Mouse (Mus musculus): ENCODE results near the gene Col11a2.

The Col11a2 gene

DNA sequence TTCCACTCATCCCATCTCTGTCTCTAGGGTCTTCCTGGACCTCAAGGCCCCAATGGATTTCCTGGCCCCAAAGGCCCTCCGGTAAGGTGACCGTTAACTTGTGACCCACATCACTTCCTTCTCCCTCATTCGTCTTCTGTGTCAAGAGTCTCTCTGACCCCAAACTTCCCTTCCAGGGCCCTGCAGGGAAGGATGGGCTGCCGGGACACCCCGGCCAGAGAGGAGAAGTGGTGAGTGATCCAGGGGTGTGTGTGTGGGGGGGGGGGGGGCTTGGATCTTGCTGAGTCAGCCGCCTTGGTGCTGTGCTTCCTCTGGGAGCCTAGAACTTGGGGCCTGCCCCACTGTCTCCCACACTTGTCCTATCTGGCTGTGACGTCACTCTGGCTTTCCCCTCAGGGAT is 18.0 kb downstream of the Col11a2 start:
- no peak for DNase-seq (ENCODE audit: low read depth, low spot score)

DNA sequence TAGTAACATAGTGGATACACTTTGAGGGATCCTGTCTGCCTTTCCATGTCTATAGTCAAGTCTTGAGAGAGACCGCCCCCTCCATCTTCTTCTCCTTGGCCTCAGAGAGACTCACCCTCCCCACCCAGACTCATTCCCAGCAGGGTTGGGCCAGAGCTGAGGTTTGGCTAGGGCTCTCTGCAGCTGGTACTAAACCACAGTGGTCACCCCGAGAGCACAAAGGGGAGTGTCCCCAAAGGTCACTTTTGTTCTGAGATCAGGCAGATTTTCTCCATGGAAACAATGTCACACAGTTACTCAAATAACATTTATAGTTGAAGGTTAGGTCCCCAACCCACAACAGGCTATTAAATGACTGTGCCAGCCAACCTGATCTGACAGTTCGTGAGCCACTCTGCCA is 29.6 kb downstream of the Col11a2 start:
- DNase-seq (ENCODE audit: low read depth, low spot score) = no peak

DNA sequence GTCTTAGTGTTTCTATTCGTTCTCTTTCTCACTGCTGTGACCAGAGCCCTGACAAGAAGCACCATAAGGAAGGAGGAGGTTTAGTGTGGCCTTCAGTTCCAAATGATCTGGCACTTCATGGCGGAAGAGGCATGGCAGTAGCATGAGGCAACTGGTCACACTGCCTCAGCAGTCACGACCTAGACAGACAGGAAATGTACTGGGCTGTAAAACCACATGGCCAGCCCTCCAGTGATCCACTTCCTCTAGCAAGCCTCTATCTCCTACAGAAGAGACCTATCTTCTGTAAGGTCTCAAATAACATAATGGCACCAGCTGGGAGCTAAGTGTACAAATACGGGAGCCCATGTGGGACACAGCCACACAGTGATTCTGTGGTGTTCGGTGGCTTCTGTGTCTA is 32.9 kb downstream of the Col11a2 start:
- DNase-seq (ENCODE audit: low read depth, low spot score) = no peak

DNA sequence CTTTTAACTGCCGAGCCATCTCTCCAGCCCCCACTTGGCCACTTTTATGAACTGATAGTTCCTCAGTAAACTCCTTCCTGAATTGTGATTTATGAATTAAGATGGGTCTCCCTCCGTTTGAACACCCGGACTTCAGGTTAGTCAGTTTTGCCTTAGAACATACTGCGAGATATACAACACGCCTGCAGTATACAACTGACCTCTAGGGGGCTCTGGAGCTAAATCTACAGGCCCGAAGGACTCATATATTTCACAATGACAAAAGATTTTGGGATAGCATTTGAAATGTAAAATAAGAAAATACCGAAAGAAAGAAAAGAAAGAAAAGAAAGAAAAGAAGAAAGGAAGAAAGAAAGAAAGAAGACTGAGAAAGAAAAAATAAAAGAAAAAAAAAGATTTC is 36.0 kb downstream of the Col11a2 start:
- peak; percentile 50 for DNase-seq (ENCODE audit: low read depth, low spot score)

DNA sequence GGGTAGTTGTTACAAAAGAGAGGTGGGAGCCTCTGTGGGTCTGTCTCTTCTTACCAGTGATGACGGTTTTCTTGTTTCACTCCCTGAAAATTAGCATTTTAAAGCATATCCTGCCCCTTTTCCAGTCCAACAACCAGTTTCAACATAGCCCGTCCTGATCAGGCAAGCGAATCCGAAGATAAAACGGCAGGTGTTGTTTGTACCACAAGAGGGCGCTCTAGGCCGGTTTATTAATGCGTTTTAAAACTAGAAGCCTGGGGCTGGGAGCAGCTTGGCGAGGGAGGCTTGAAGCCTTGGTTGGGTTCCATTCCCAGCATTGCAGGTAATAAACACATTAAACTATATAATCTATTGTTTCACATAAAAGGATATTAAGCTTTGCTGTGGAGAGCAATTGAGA is 38.3 kb downstream of the Col11a2 start:
- peak; percentile 58 for DNase-seq (ENCODE audit: low read depth, low spot score)

DNA sequence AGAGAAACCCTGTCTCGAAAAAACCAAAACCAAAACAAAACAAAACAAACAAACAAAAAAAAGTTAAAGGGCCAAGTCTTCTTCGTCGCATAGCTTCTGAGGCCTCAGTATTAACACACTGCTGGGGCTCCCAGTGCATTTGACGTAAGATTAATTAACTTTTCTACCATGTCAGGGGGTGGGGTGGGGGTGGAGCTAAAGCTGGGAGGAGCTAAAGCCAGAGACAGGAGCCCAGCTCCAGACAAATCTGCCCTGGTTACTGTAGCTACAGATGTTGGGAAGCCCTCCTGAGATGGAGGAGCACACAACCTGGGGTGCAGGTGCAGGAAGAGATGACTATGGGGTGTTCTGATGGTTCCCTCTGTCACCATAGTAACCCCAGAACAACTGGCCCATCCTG is 38.9 kb downstream of the Col11a2 start:
- DNase-seq (ENCODE audit: low read depth, low spot score) = no peak

DNA sequence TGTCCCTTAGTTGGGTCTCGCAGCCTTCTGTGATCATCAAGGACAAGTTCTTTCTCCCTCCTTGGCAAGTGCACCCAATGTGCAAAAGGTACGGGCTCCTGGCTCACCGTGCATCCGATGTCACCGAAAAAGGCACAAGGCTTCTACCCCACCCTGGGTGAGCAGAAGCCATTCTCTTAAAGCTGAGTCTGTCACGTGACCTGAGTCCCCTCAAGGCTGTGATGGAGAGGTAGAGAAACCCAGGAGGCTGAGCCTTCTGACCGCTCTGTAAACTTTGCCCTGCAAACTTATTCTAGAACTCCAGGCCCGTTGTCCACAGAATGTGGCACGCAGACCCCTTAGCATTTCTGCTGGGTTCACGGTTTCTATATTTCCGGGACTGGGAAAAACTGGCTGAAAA is 39.8 kb downstream of the Col11a2 start:
- no peak for DNase-seq (ENCODE audit: low read depth, low spot score)

DNA sequence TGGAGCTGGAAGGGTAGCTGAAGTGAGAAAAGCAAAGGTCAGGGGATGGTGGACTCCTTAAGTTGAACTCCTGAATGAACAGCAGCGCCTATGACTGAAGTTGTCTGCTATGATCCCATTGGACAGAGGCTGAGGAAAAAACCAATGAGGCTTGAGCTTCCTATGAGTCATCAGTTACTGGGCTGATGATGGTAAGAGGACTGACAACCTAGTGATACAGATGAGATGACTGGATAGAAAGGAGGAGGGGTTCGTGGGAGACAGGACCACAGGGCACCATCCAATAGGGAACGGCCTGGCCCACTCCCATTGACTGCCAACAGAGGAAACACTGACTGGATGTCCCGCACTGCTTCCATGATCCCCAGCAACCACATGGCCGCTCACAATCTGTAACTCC is 40.4 kb downstream of the Col11a2 start:
- no peak for DNase-seq (ENCODE audit: low read depth, low spot score)

DNA sequence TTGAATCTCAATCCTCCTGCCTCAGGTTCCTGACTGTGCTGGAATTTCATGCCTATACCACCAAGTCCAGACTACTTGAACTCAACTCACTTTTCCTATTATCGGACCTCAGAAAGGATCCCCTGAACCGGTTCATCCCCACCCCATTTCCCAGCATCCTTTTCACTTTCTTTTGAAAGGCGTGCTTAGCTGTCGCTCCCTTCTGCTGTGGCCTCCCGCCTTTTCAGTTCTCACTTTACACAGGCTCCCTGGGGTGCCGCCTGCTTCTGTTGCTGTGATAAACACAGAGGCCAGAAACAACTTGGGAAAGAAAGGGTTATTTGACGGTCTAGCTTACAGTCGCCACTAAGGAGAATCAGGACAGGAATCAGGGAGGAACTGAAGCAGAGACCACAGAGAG is 43.9 kb downstream of the Col11a2 start:
- no peak for DNase-seq (ENCODE audit: low read depth, low spot score)

DNA sequence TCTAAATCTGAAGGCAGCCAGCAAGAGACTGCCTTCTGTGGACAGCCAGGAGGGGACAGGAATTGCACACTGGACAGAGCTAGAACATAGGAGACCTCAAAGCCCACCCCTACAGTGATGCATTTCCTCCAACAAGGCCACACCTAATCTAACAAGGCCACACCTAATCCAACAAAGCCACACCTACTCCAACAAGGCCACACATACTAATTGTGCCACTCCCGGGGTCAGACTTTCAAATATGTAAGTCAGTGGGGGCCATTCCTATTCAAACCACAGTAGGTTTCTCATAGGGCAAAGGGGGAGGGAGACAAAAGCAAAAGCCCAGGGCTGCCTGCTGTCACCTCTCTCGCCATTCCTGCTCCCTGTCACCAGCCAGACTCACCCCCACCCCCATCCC is 48.1 kb downstream of the Col11a2 start:
- no peak for DNase-seq (ENCODE audit: low read depth, low spot score)

DNA sequence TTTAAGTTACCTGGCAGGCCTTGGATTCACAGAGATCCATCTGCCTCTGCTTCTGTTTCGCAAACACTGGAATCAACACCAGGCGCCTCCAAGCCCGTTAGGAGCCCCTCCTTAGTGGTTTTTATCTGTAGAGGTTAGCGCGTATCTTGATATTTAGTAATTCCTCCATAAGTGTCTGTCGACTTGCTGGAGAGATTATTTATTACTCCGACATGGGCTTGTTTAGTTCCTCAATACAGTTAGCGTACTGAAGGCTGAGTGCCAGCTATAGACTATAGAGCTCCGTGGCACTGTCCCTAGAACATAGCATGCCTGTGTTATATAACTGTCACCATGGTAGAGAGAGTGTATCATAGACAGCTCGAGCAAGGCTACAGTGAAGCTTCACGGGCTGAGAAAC is 48.9 kb downstream of the Col11a2 start:
- no peak for DNase-seq (ENCODE audit: low read depth, low spot score)

DNA sequence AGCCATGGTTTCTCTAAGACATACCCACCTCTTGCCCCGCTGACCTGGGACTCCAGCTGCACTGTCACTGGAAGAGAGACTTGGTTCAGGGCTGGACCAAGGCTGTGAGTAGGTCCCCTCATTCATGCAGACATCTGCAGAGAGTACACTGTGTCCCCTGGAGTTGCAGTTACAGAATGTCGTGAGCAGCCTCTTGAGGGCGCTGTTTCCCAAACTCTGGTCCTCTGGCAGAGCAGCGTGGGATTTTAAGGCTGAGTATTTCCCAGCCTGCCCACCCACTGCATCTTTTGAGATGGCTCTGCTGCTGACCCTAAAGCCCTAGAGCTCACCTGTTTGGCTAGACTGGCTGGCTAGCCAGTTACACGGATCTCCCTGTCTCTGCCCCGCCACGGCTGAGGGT is 51.7 kb downstream of the Col11a2 start:
- DNase-seq (ENCODE audit: low read depth, low spot score) = no peak

DNA sequence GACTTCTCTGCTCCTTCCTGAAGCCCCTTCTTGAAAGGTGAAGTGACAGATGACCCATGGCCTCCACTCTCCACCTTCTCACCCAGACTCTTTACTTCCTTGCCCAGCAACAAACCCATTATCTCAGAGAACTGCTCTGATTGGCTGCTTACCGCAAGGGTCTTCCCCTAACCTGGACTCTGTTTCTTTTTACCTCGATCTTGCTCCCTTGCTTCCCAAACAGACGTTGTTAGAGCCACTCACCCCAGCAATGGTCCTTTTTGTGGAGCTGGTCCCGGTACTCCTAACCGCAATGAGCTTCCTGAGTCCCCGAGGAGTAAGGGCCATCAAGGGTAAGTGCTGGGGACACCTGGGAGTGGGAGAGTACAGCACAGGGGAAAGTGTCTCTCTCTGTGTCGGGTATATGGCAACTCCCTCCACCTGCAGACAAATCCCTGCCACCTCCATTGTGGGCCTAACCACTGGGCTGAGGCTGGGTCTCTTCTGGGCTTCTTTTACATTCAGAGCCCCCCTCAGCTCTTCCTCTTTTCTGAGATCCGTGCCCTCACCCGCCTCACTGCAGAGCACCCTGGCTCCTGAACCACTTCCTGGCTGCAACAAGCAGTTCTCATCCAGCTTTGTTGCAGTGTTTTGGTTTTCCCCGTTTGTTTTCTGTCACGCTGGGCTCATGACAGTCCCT is 53.1 kb downstream of the Col11a2 start, which contains the start of gene H2-Oa:
Gene H2-Oa (plus strand): TSS at position 144 of the 679 bp plus-strand sequence.
- no peak for DNase-seq (ENCODE audit: low read depth, low spot score)

DNA sequence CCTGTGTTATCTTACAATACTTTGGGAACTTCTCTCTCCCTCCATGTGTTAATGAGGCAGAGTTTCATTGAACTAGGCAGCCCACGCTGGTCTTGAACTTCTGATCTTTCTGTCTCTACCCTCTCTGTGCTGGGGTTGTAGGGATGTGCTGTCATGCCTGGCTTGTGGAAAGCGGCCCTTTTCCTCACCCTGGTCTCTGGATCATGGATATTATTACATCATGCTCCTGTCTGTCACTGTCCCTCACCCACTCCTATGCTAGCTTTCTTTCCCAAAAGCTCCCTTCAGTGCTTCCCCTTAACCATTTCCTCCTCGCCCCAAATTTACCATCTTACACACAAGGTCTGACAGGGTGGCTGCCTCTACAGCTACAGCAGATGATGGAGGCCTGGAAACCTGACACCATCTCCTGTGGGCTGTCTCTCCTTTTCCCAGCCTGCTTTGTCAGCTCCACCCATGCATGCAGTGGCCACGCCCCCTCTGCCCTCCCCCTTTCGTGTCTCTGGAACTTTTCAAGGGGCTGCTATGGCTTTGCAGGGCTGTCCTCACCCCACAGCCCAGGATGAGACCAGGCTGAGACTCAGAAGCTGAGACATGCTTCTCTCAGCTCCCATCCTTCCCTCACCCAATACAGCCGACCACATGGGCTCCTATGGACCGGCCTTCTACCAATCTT is 54.1 kb downstream of the Col11a2 start:
- no peak for DNase-seq (ENCODE audit: low read depth, low spot score)

DNA sequence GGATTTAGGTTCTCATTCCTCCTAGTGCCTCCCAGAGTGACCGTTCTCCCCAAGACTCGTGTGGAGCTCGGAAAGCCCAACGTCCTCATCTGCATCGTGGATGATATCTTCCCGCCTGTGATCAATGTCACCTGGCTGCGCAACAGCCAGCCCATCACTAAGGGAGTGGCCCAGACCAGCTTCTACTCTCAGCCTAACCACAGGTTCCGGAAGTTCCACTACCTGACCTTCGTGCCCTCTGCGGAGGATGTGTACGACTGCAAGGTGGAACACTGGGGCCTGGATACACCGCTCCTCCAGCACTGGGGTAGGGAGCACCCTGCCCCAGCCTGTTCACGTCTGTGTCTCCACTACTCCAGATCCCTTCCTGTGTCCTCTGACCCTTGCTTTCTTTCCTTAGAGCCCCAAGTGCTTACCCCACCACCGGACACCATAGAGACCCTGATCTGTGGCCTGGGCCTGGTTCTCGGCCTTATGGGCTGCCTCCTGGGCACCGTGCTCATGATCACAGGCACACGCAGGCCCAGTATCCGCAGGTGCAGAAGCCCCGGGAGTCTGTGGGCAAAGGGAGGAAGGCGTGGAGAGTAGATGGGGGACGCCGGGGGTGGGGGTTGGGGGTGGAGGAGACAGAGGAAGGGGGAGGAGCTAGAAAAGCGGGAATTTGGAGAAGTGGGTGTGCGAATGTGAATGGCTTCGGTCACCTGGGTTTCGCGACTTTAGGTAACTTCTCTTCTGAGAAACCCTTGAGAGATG is 55.2 kb downstream of the Col11a2 start:
- no peak for DNase-seq (ENCODE audit: low read depth, low spot score)

DNA sequence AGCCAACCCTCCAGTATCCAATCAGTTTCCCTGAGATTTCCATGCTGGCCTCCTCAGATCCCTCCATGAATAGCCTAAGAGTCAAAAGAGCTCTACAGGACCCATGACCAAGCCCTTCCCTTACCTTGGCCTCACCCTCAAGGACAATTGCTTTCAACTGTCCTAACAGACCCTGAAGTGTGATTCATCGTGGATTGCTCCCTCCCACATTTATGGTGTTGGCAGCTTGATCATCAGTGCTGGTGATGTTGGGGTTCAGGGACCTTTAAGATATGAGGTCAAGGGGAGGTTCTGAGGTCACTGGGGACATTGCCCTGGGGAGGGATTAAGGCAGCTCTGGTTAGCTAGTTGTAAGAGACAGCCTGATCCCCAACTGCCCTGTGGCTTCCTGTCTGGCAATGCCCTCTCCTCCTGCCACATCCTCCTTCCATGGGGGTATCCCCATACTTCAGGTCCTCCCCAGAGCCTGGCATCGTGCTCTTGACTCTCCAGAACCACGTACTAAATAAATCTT is 57.3 kb downstream of the Col11a2 start:
- DNase-seq (ENCODE audit: low read depth, low spot score) = no peak

DNA sequence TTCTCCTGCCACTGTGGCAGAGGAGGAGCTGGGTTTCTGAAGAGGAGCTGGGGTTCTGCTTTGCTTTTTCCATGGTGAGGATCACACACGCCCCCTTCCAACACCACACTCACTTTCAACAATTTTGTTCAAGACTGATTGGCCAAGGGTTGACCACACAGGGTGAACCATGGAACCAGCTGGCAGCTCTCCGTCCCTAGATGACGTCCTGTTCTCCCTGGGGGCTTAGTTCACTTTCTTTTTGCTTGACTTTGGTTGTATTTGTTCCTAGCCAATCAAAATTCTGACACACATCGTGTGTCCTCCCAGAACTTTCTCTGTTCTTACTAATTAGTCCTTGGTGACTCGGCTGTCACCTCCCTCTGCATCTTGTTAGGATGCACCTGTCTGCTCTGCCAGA is 58.0 kb downstream of the Col11a2 start:
- no peak for DNase-seq (ENCODE audit: low read depth, low spot score)

DNA sequence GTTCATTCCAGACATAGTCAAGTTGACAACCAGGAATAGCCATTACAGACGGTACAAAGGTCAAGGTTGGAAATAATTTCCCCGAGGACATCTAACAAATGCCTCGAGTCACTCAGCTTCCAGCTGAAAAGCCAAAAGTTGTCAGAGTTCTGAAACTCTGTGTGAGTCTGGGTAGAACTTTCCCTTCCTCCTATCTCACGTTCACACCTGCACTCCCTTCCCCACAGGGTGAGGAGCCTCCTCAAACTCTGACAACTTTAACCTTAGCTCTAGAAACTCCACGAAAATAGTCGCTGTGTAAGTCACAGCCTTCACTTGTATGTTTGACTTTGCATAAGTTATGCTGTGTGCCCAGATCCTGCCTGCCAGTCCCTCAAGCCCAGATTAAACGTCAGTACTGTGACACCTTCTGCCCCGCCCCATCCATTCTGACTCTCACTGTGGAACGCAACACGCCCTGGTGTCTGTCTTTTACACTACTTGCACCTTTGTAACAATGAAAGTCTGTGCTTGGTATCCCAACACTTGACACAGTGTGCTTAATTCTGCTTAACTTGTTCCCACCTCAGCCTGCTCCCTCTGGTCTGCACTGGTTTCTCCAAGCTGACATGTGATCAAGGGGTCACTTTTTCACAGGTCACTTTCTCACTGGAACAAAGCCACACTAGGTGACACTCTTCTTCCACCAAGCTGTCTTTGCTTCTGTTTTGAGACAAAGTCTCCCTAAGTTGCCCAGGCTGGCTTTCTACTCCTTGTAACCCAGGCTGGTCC is 59.7 kb downstream of the Col11a2 start:
- DNase-seq (ENCODE audit: low read depth, low spot score) = no peak

DNA sequence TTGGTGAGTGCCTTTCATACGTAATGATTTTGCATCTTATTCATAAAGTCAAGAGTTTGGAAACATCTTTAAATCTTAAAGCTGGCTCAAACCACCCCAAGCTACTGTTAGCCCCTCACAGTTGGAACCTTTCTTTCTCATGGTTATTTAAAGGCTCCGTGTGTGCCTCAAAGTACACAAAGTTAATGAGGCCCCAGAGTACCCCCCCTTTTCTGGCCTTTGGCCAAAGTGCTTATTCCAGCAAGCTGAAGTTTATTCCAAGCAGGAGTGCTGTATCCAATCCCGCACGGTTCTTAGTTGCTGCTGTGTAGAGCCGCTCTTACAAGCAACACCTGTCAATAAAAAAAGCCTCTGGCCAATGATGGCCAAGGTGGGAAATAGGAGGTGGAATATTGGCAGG is 60.3 kb downstream of the Col11a2 start:
- DNase-seq (ENCODE audit: low read depth, low spot score) = no peak

DNA sequence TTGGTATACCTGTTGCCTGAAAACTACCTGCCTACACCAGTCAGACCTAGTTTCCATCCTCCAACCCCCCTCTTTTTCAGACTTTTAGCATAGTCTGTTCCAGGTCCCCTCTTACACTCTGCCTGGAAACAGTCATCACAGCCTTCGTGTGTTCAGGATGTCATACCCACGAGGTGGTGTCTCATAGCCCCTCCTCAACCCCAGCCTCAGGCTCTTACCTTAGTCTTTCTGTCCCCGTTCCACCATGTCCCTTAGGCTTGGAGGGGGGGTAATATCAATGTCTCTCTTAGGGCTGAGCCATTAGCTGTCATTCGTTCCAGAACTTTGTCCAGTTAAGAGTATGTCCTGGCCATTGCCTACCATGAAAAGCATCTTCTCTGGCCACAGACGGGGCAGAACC is 61.9 kb downstream of the Col11a2 start:
- DNase-seq (ENCODE audit: low read depth, low spot score) = no peak

DNA sequence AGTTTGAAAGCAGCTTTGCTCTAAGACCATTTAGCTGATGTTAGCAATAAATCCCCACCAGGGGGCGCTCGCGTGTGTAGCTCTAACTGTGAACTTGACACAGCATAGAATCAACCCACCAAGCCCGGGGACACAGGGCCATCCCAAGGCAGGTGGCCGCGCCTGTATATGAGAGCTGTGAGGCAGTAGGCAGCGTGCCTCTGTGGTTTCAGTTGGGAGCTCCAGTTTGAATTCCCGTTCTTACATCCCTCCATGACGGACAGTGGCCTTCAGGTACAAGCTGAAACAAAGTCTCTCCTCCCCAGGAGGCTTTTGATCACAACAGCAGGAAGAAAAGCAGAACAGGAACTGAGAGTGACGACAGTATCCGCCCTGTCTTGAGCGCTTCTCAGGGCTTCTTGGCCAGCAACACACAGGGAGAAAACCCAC is 62.4 kb downstream of the Col11a2 start:
- peak; percentile 76 for DNase-seq (ENCODE audit: low read depth, low spot score)

DNA sequence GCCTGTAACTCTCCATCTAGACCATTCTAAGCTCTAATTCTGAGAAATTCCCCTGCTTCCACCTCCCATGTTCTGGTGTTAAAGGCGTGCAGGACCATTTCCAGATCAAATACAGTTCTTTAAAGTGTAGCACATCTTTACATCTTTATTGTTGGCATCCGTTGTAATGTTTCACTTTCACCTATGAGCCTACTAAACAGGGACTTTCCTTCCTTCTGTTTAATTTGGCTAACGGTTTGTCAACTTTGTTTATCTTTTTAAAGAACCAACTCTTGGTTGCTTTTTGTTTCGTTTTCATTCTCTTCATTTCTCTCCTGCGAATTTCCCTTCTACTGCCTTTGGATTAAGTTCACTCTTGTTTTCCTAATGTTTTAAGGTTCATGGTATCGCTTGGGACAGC is 63.6 kb downstream of the Col11a2 start:
- DNase-seq (ENCODE audit: low read depth, low spot score) = no peak

All from c-Kit-negative CD71-positive TER-119-positive erythroid progenitor cells, embryonic 14.5 days (primary cell).